Comparison of ENCODE assay signal across 7 mouse cellular contexts in the genomic region with DNA sequence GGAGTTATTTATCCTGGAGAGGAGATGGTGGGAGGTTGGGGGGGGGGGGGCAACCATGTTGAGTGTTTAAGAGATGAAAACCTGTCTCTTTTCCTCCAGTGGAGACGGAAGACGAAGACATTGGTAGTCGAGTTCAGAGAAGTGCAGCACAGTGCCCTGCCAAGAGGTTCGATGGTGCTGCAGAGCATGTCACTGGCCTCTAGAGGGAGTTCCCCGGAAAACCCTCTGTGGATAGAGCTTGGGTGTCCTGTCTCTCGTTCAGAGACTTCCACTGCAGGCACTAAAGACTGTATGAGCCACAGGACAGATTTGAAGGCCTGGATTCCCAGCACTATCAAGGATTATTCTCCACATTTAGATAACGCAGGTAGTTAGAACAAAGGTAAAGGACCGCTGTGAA.
DNase-seq lines count a peak whose midpoint lies in the region; ATAC-seq lines count a peak whose summit lies in the region.

No protein-coding gene starts in this region.

- peak; percentile 88 for ATAC-seq in embryonic facial prominence, embryonic 14.5 days (ENCODE audit: low read depth)
- peak; percentile 65; the same call in 1 of the 2 replicates for ATAC-seq in heart, embryonic 14.5 days (ENCODE audit: insufficient number of reproducible peaks, insufficient read depth, low FRiP score, low read depth)

- H3K27ac ChIP-seq in embryonic facial prominence, embryonic 14.5 days (replicated peaks; ENCODE audit: low read depth, low read length), result no peak overlapping the region
- no peak overlapping the region for H3K27ac ChIP-seq in heart, embryonic 14.5 days (replicated peaks in 1 of 2; ENCODE audit: control insufficient read depth in 1 of 2, insufficient read depth in 1 of 2, low read depth in 2 of 2, low read length in 2 of 2)

- H3K9ac ChIP-seq in embryonic facial prominence, embryonic 14.5 days (ENCODE audit: low read depth, low read length), result no peak overlapping the region
- H3K9ac ChIP-seq in heart, embryonic 14.5 days (ENCODE audit: low read length), result no peak overlapping the region; the same call in 1 of the 2 replicates

- H3K36me3 ChIP-seq in embryonic facial prominence, embryonic 14.5 days (ENCODE audit: control insufficient read depth, insufficient read depth, low read length), result no peaks in the 10 kb centered on the region
- no peaks in the 10 kb centered on the region for H3K36me3 ChIP-seq in heart, embryonic 14.5 days (ENCODE audit: control insufficient read depth, insufficient read depth, low read length)

- H3K4me1 ChIP-seq in embryonic facial prominence, embryonic 14.5 days (ENCODE audit: control insufficient read depth, insufficient read depth, low read length), result peaks cover 10% of the 10 kb centered on the region; the same call in 1 of the 2 replicates
- H3K4me1 ChIP-seq in heart, embryonic 14.5 days (ENCODE audit: control insufficient read depth in 2 of 2, insufficient read depth in 2 of 2, low read length in 2 of 2), result peaks cover 13 to 29% of the 10 kb centered on the region in 2 experiments; a peak in 3 of 4 replicates

- H3K27me3 ChIP-seq in embryonic facial prominence, embryonic 14.5 days (replicated peaks; ENCODE audit: control insufficient read depth, insufficient read depth, low read length), result no peaks in the 10 kb centered on the region
- H3K27me3 ChIP-seq in heart, embryonic 14.5 days (ENCODE audit: control insufficient read depth, insufficient read depth, low read length), result no peaks in the 10 kb centered on the region

- no peak overlapping the region for H3K4me3 ChIP-seq in embryonic facial prominence, embryonic 14.5 days (ENCODE audit: low read depth, low read length)
- 0 out of 4 replicates have a peak overlapping the region, but pooled peaks of 1 of the 2 experiments have one; percentile 5 for H3K4me3 ChIP-seq in heart, embryonic 14.5 days (ENCODE audit: control insufficient read depth in 1 of 2, insufficient read depth in 1 of 2, low read depth in 1 of 2, low read length in 2 of 2)

- peak overlapping the region; percentile 28 for H3K4me2 ChIP-seq in embryonic facial prominence, embryonic 14.5 days (ENCODE audit: low read depth, low read length)
- H3K4me2 ChIP-seq in heart, embryonic 14.5 days (ENCODE audit: low read length), result peak overlapping the region; percentile 36

- WGBS in embryonic facial prominence, embryonic 14.5 days, result 24% methylated on average over 8 of the region's 8 CpGs
- 19% methylated on average over 8 of the region's 8 CpGs for WGBS in heart, embryonic 14.5 days

- peak; percentile 43 for DNase-seq in MN1 (ENCODE audit: low spot score)
- peak; percentile 45 for DNase-seq in adrenal gland, postnatal 25 days
- DNase-seq in embryonic facial prominence, embryonic 14.5 days (ENCODE audit: low spot score), result peak; percentile 65
- peak; percentile 64 to 72 for DNase-seq in kidney, postnatal 4 days
- peak; percentile 71 for DNase-seq in lung, postnatal 10 days
- peak; percentile 62 for DNase-seq in testis, postnatal 10 days (ENCODE audit: low spot score)

- no peaks in the 10 kb centered on the region for H3K9me3 ChIP-seq in embryonic facial prominence, embryonic 14.5 days (ENCODE audit: control insufficient read depth, low read length)
- peaks cover 3% of the 10 kb centered on the region; the same call in 1 of the 2 replicates for H3K9me3 ChIP-seq in heart, embryonic 14.5 days (ENCODE audit: control insufficient read depth, low read length)
